Mouse (Mus musculus): Measurements from ENCODE around the gene Rad50.

GRCm38 (mm10) chr11:53624124-53624523 is 83.0 kb downstream of the Rad50 start:
- no peak for TF ChIP-seq MAX (IDR thresholded peaks at IDR 0.05; ENCODE audit: low read depth)
- no peak for TF ChIP-seq POLR2A (IDR thresholded peaks at IDR 0.05; ENCODE audit: insufficient read length, low read depth)
- no peak for TF ChIP-seq CEBPB (IDR thresholded peaks at IDR 0.05; ENCODE audit: insufficient read depth, poor library complexity, severe bottlenecking)
- TF ChIP-seq MYOG (IDR thresholded peaks at IDR 0.05; ENCODE audit: control insufficient read depth in 1 of 3, insufficient read depth in 1 of 3, insufficient read length in 2 of 3, low read depth in 2 of 3) = no peak
- no peak for TF ChIP-seq TCF12 (IDR thresholded peaks at IDR 0.05; ENCODE audit: insufficient read depth, poor library complexity, severe bottlenecking)
- no peak for TF ChIP-seq SRF (IDR thresholded peaks at IDR 0.05; ENCODE audit: control insufficient read depth, insufficient read length, low read depth)
- TF ChIP-seq USF1 (IDR thresholded peaks at IDR 0.05; ENCODE audit: low read depth) = no peak
- no peak for TF ChIP-seq E2F4 (IDR thresholded peaks at IDR 0.05; ENCODE audit: insufficient read depth)
- no peak for TF ChIP-seq TCF3 (IDR thresholded peaks at IDR 0.05; ENCODE audit: insufficient read length, low read depth)
